Mouse (Mus musculus) forebrain, embryonic 13.5 days (tissue): ENCODE measurements around the gene Klhl42. TPM values are rescaled to one million over a fixed set of nuclear protein-coding genes. Genes with fewer than 3 reads are reported as not detected.

Experiments
- polyA plus RNA-seq: library from polyadenylated mRNA; unstranded; fragments of >200 nt; fragmentation: Nextera tagmentation; extraction: Ambion mirVana; gene quantifications from 2 replicates; pipeline ENCODE4 v1.2.1, GENCODE M21; 2015

The Klhl42 gene
- polyA plus RNA-seq, 1 experiment from 2014 or later = 4.0 TPM

Other genes with a start within 250 kb of the Klhl42 start
- gene Smco2, start 241.3 kb upstream of the Klhl42 start, polyA plus RNA-seq = not detected in 2 replicates
- 12.7 and 16.5 TPM in 2 replicates for gene Ppfibp1, start 202.9 kb upstream of the Klhl42 start, polyA plus RNA-seq
- gene 1700034J05Rik, start 137.0 kb upstream of the Klhl42 start, polyA plus RNA-seq = 0.05 and 0.08 TPM in 2 replicates
- 0.62 and 0.97 TPM in 2 replicates for gene Rep15, start 58.8 kb upstream of the Klhl42 start, polyA plus RNA-seq
- 99.0 and 112 TPM in 2 replicates for gene Mrps35, start 48.6 kb upstream of the Klhl42 start, polyA plus RNA-seq
- gene Mansc4, start 4.3 kb upstream of the Klhl42 start, polyA plus RNA-seq = 0.49 and 0.58 TPM in 2 replicates
- gene Pthlh, start 172.8 kb downstream of the Klhl42 start, polyA plus RNA-seq = 1.6 and 2.8 TPM in 2 replicates